Mouse (Mus musculus): ENCODE measurements around the gene Ptprd. TPM values are rescaled to one million over a fixed set of nuclear protein-coding genes. Genes with fewer than 3 reads are reported as not detected.

Gene Ptprd
- polyA plus RNA-seq, 1 experiment = 1.2 TPM

DNA sequence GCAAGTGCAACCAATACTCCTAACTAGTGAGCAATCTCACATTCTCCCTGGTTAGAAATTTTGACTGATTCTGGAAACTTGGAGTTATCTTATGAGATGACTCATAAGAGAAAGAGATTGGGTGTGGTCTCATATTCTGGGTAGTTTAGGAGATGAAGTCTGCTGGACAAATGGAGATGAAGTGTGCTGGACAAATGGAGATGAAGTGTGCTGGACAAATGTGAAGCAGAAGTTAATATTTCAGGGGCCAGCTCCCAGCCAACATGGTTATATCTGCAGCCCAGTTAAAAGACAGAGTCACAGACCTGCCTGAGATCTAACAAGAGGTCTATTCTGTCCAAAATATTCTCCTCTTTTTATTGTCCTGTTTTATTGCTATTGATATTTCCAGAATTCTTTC lies 1645.8 kb downstream of the Ptprd start:
- Histone ChIP-seq H3K36me3 (ENCODE audit: control insufficient read depth, insufficient read depth) (no peaks in the 10 kb centered on the region), H3K27me3 (ENCODE audit: control insufficient read depth, insufficient read depth, insufficient read length) (no peaks in the 10 kb centered on the region), H3K79me2 (ENCODE audit: control insufficient read depth, insufficient read depth) (no peaks in the 10 kb centered on the region), H3K79me3 (ENCODE audit: low read depth) (no peaks in the 10 kb centered on the region), H3ac (ENCODE audit: control insufficient read depth, insufficient read length, low read depth) (no peak overlapping the region), H3K4me3 (ENCODE audit: insufficient read depth, poor library complexity, severe bottlenecking) (no peak overlapping the region)
- TF ChIP-seq CEBPB (IDR thresholded peaks at IDR 0.05; ENCODE audit: low read depth) = no peak
- TF ChIP-seq FOSL1 (IDR thresholded peaks at IDR 0.05; ENCODE audit: insufficient read depth, low read length, poor library complexity, severe bottlenecking) = no peak
- TF ChIP-seq MYOD1 (IDR thresholded peaks at IDR 0.05; ENCODE audit: control insufficient read depth, insufficient read length, low read depth) = no peak
- no peak for TF ChIP-seq USF1 (IDR thresholded peaks at IDR 0.05; ENCODE audit: low read depth)
- TF ChIP-seq MYOG (IDR thresholded peaks at IDR 0.05; ENCODE audit: control insufficient read depth, extremely low read depth, insufficient read length) = no peak
- no peak for TF ChIP-seq MAX (IDR thresholded peaks at IDR 0.05)
- TF ChIP-seq CTCF (IDR thresholded peaks at IDR 0.05; ENCODE audit: control insufficient read depth, insufficient read depth, insufficient read length) = no peak

DNA sequence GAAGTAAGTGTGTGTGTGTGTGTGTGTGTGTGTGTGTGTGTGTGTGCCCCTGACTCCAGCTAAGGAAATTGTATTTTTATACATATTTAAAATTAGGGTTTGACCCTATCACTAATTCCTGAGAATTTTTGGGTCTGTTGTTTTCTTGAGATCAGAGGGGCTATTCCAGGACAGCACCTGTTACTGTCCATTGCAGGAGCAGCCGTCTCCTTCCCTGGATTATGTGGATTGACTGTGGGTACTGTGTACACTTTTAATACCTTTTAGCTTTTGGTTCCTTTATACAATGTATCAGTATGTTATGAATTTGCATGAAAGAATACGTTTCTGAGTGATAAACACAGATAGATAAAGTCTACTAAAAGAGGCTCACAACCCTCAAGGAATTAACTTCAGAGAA lies 1670.0 kb downstream of the Ptprd start:
- no peaks in the 10 kb centered on the region for H3K36me3 ChIP-seq (ENCODE audit: control insufficient read depth, insufficient read depth)
- no peak overlapping the region for H3ac ChIP-seq (ENCODE audit: control insufficient read depth, insufficient read length, low read depth)
- no peak overlapping the region for H3K4me3 ChIP-seq (ENCODE audit: insufficient read depth, poor library complexity, severe bottlenecking)
- TF ChIP-seq MYOG (IDR thresholded peaks at IDR 0.05; ENCODE audit: control insufficient read depth, extremely low read depth, insufficient read length) = no peak
- TF ChIP-seq CTCF (IDR thresholded peaks at IDR 0.05; ENCODE audit: control insufficient read depth, insufficient read depth, insufficient read length) = no peak
- TF ChIP-seq USF1 (IDR thresholded peaks at IDR 0.05; ENCODE audit: low read depth) = no peak
- TF ChIP-seq CEBPB (IDR thresholded peaks at IDR 0.05; ENCODE audit: low read depth) = no peak
- no peaks in the 10 kb centered on the region for H3K79me3 ChIP-seq (ENCODE audit: low read depth)
- H3K79me2 ChIP-seq (ENCODE audit: control insufficient read depth, insufficient read depth) = no peaks in the 10 kb centered on the region
- no peaks in the 10 kb centered on the region for H3K27me3 ChIP-seq (ENCODE audit: control insufficient read depth, insufficient read depth, insufficient read length)

DNA sequence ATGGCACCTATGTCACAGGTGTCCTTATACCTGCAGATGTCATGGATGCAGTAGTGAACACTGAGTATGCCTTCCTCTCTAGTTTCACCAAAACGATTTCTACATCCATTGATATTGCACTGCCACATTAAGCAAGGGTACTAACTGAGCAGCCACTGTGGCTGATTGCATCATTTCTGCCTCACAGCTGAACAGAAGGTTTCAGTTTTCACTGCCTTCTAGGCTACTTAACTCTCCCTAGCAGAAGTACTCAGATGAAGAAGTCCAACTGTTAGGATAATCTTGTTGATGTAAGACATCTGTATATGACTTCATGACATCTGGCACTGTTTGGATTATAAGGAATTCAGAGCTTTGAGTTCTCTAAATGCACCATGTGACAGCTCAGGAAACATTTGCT lies 1678.8 kb downstream of the Ptprd start:
- H3K79me3 ChIP-seq (ENCODE audit: low read depth) = no peaks in the 10 kb centered on the region
- no peaks in the 10 kb centered on the region for H3K79me2 ChIP-seq (ENCODE audit: control insufficient read depth, insufficient read depth)
- H3K27me3 ChIP-seq (ENCODE audit: control insufficient read depth, insufficient read depth, insufficient read length) = no peaks in the 10 kb centered on the region
- H3K4me3 ChIP-seq (ENCODE audit: insufficient read depth, poor library complexity, severe bottlenecking) = no peak overlapping the region
- no peaks in the 10 kb centered on the region for H3K36me3 ChIP-seq (ENCODE audit: control insufficient read depth, insufficient read depth)
- H3ac ChIP-seq (ENCODE audit: control insufficient read depth, insufficient read length, low read depth) = no peak overlapping the region
- TF ChIP-seq USF1 (IDR thresholded peaks at IDR 0.05; ENCODE audit: low read depth) = no peak
- TF ChIP-seq MAX (IDR thresholded peaks at IDR 0.05) = no peak
- TF ChIP-seq CEBPB (IDR thresholded peaks at IDR 0.05; ENCODE audit: low read depth) = no peak
- TF ChIP-seq FOSL1 (IDR thresholded peaks at IDR 0.05; ENCODE audit: insufficient read depth, low read length, poor library complexity, severe bottlenecking) = no peak
- TF ChIP-seq MYOD1 (IDR thresholded peaks at IDR 0.05; ENCODE audit: control insufficient read depth, insufficient read length, low read depth) = no peak
- no peak for TF ChIP-seq CTCF (IDR thresholded peaks at IDR 0.05; ENCODE audit: control insufficient read depth, insufficient read depth, insufficient read length)
- no peak for TF ChIP-seq MYOG (IDR thresholded peaks at IDR 0.05; ENCODE audit: control insufficient read depth, extremely low read depth, insufficient read length)

DNA sequence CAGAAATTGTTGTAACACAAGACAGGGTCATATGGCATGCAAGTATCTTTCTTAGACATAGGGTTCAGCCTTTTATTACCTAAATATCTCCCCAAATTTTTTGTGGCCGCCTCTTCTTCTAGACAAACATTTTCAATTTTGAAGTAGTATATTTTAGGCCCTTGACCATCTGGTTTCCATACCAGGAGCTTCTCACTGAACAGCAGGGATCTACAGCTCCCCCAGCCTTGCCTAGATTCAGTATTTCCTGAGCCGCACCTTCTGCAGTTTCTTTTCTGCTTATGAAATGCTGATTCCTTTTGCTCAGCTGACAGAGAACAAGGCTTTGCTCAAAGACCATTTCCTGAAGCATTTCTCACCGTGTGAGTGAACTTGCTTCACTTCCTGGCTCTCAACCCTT lies 1686.5 kb downstream of the Ptprd start:
- TF ChIP-seq MYOD1 (IDR thresholded peaks at IDR 0.05; ENCODE audit: control insufficient read depth, insufficient read length, low read depth) (no peak), CTCF (IDR thresholded peaks at IDR 0.05; ENCODE audit: control insufficient read depth, insufficient read depth, insufficient read length) (no peak), MAX (IDR thresholded peaks at IDR 0.05) (no peak), MYOG (IDR thresholded peaks at IDR 0.05; ENCODE audit: control insufficient read depth, extremely low read depth, insufficient read length) (no peak), USF1 (IDR thresholded peaks at IDR 0.05; ENCODE audit: low read depth) (no peak), FOSL1 (IDR thresholded peaks at IDR 0.05; ENCODE audit: insufficient read depth, low read length, poor library complexity, severe bottlenecking) (no peak), CEBPB (IDR thresholded peaks at IDR 0.05; ENCODE audit: low read depth) (no peak)
- no peak overlapping the region for H3K4me3 ChIP-seq (ENCODE audit: insufficient read depth, poor library complexity, severe bottlenecking)
- H3K36me3 ChIP-seq (ENCODE audit: control insufficient read depth, insufficient read depth) = no peaks in the 10 kb centered on the region
- H3ac ChIP-seq (ENCODE audit: control insufficient read depth, insufficient read length, low read depth) = no peak overlapping the region
- no peaks in the 10 kb centered on the region for H3K79me2 ChIP-seq (ENCODE audit: control insufficient read depth, insufficient read depth)
- no peaks in the 10 kb centered on the region for H3K79me3 ChIP-seq (ENCODE audit: low read depth)
- no peaks in the 10 kb centered on the region for H3K27me3 ChIP-seq (ENCODE audit: control insufficient read depth, insufficient read depth, insufficient read length)

DNA sequence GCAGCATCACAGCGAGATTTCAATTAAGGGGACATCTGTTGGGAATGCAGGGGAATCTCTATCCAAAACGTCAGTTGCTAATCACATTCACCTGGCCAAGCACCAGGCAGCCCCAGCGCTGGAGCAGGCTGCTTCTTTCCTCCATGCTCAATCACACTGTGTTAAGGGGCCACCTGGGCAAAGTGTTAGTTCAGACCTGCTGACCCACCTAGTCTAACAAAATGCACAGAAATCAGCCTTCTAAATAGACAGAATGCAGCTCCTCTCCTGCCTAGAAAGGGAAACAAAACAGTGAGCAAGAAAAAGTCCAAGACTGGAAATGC lies 1708.5 kb downstream of the Ptprd start:
- no peak for TF ChIP-seq MYOG (IDR thresholded peaks at IDR 0.05; ENCODE audit: control insufficient read depth, extremely low read depth, insufficient read length)
- Histone ChIP-seq H3K4me3 (ENCODE audit: insufficient read depth, poor library complexity, severe bottlenecking) (no peak overlapping the region), H3K27me3 (ENCODE audit: control insufficient read depth, insufficient read depth, insufficient read length) (no peaks in the 10 kb centered on the region), H3K79me3 (ENCODE audit: low read depth) (no peaks in the 10 kb centered on the region), H3K36me3 (ENCODE audit: control insufficient read depth, insufficient read depth) (no peaks in the 10 kb centered on the region), H3K79me2 (ENCODE audit: control insufficient read depth, insufficient read depth) (no peaks in the 10 kb centered on the region), H3ac (ENCODE audit: control insufficient read depth, insufficient read length, low read depth) (no peak overlapping the region)

DNA sequence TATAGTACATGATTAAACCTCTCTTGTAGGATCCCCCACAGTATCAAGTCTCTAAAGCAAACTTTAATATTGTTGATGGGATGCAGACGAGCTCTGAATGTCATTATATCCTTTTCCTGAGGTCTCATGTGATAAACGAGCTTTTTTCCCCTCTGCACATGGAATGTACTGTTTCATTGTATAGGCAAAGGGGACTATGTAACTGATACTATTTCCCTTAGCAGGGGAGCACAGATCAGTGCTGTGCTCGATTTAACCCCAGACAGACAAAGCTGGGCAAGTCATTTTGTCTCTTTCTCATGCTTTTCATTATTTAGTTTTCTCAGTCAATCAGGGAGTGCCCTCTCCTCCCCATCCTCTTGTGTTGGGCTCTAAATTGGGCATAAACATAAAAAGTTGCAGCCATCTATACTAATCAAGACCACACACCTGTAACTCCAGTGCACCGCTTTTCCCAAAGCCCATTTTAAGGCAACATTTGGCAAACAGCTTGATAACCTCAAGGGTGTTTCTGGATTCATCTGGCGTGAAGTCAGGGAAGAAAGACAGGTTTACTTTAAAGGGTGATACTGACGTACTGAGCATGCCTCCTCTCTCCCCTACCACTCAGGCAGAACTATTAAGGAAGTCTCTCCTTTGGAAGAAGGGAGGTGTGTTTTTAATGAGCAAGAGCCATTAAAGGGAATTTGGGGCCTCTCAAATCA lies 1709.0 kb downstream of the Ptprd start:
- TF ChIP-seq CEBPB (IDR thresholded peaks at IDR 0.05; ENCODE audit: low read depth) (no peak), USF1 (IDR thresholded peaks at IDR 0.05; ENCODE audit: low read depth) (no peak), CTCF (IDR thresholded peaks at IDR 0.05; ENCODE audit: control insufficient read depth, insufficient read depth, insufficient read length) (no peak), MYOD1 (IDR thresholded peaks at IDR 0.05; ENCODE audit: control insufficient read depth, insufficient read length, low read depth) (no peak), MAX (IDR thresholded peaks at IDR 0.05) (no peak), FOSL1 (IDR thresholded peaks at IDR 0.05; ENCODE audit: insufficient read depth, low read length, poor library complexity, severe bottlenecking) (no peak), MYOG (IDR thresholded peaks at IDR 0.05; ENCODE audit: control insufficient read depth, extremely low read depth, insufficient read length) (no peak)

More for the DNA sequence above, 1709.0 kb downstream of the Ptprd start:
- Histone ChIP-seq H3K79me3 (ENCODE audit: low read depth) (no peaks in the 10 kb centered on the region), H3K36me3 (ENCODE audit: control insufficient read depth, insufficient read depth) (no peaks in the 10 kb centered on the region), H3K27me3 (ENCODE audit: control insufficient read depth, insufficient read depth, insufficient read length) (no peaks in the 10 kb centered on the region), H3K4me3 (ENCODE audit: insufficient read depth, poor library complexity, severe bottlenecking) (no peak overlapping the region), H3ac (ENCODE audit: control insufficient read depth, insufficient read length, low read depth) (no peak overlapping the region), H3K79me2 (ENCODE audit: control insufficient read depth, insufficient read depth) (no peaks in the 10 kb centered on the region)
